Mouse (Mus musculus) E14TG2a.4 (cell line): ENCODE results near the gene Spryd3.
"Not testable (repeated sequence)": the region's sequence is repeated elsewhere in the genome, so short reads cannot be mapped to it uniquely, and the experiment has no call there.

ENCODE experiments used
- H3K27me3 ChIP-seq: 2 replicates; pipeline ENCODE4 v1.6.1; 2014; ENCODE audit warnings: low read length, control low read depth; ENCODE audit not compliant: insufficient read depth
- H3K36me3 ChIP-seq: 2 replicates; pipeline ENCODE4 v1.6.1; 2014; ENCODE audit warnings: low read length, control low read depth; ENCODE audit not compliant: insufficient read depth
- H3K4me1 ChIP-seq: replicated peaks from 2 replicates; pipeline ENCODE4 v1.6.1; 2014; ENCODE audit warnings: low read depth, low read length, control low read depth
- H3K4me3 ChIP-seq: replicated peaks from 2 replicates; pipeline ENCODE4 v1.5.1; 2014; ENCODE audit warnings: mild to moderate bottlenecking, low read length
- H3K9me3 ChIP-seq: 2 replicates; pipeline ENCODE4 v1.6.1; 2014; ENCODE audit warnings: low read length, control low read depth
- CTCF ChIP-seq: conservative IDR thresholded peaks from 2 replicates; pipeline ENCODE4 v1.5.1; 2014; ENCODE audit warnings: low read length
- NANOG ChIP-seq: IDR thresholded peaks from 2 replicates; pipeline ENCODE4 v1.6.1; 2014; ENCODE audit warnings: borderline replicate concordance, low read length, mixed read lengths
- POU5F1 ChIP-seq: IDR thresholded peaks from 2 replicates; pipeline ENCODE4 v1.6.1; 2014; ENCODE audit warnings: low read length, borderline replicate concordance

Spryd3 gene

GRCm38 (mm10) chr15:102173581-102173980 is 37.5 kb upstream of the Spryd3 start:
- no peak for TF ChIP-seq CTCF
- TF ChIP-seq NANOG = no peak
- no peak for TF ChIP-seq POU5F1
- no peak overlapping the region for H3K4me3 ChIP-seq
- no peaks in the 10 kb centered on the region for H3K9me3 ChIP-seq
- H3K4me1 ChIP-seq = peaks cover 39% of the 10 kb centered on the region
- H3K36me3 ChIP-seq = peaks cover 64% of the 10 kb centered on the region
- H3K27me3 ChIP-seq = no peaks in the 10 kb centered on the region

- H3K4me1 ChIP-seq = peaks cover 17% of the 10 kb centered on the region
- H3K4me3 ChIP-seq = no peak overlapping the region
- H3K27me3 ChIP-seq = no peaks in the 10 kb centered on the region
- TF ChIP-seq NANOG (no peak), CTCF (no peak), POU5F1 (no peak)
- no peaks in the 10 kb centered on the region for H3K9me3 ChIP-seq
- H3K36me3 ChIP-seq = peaks cover 23% of the 10 kb centered on the region
These were observed 33.0 kb upstream of the Spryd3 start for GRCm38 (mm10) chr15:102169064-102169463.

- peaks cover 2% of the 10 kb centered on the region; the same call in 1 of the 2 replicates for H3K27me3 ChIP-seq
- peaks cover 21% of the 10 kb centered on the region for H3K4me1 ChIP-seq
- no peak overlapping the region for H3K4me3 ChIP-seq
- TF ChIP-seq NANOG = no peak
- TF ChIP-seq CTCF = no peak
- no peak for TF ChIP-seq POU5F1
- H3K9me3 ChIP-seq = no peaks in the 10 kb centered on the region
- H3K36me3 ChIP-seq = peaks cover 17% of the 10 kb centered on the region
These were observed 31.6 kb upstream of the Spryd3 start for GRCm38 (mm10) chr15:102167620-102168021.

- TF ChIP-seq CTCF (no peak), NANOG (no peak), POU5F1 (no peak)
- no peak overlapping the region for H3K4me3 ChIP-seq
- no peaks in the 10 kb centered on the region for H3K9me3 ChIP-seq
- peaks cover 34% of the 10 kb centered on the region for H3K4me1 ChIP-seq
- peaks cover 4% of the 10 kb centered on the region for H3K27me3 ChIP-seq
- H3K36me3 ChIP-seq = peaks cover 4% of the 10 kb centered on the region
These were observed 29.6 kb upstream of the Spryd3 start for GRCm38 (mm10) chr15:102165468-102166100.

- TF ChIP-seq NANOG (no peak), CTCF (peak; percentile 54)
- no peaks in the 10 kb centered on the region for H3K36me3 ChIP-seq
- peaks cover 4% of the 10 kb centered on the region for H3K27me3 ChIP-seq
- no peaks in the 10 kb centered on the region for H3K9me3 ChIP-seq
- no peak overlapping the region for H3K4me3 ChIP-seq
- H3K4me1 ChIP-seq = peaks cover 41% of the 10 kb centered on the region
These were observed 28.1 kb upstream of the Spryd3 start for GRCm38 (mm10) chr15:102163900-102164693.

- Histone ChIP-seq H3K9me3 (no peaks in the 10 kb centered on the region), H3K27me3 (peaks cover 4% of the 10 kb centered on the region), H3K4me3 (peak overlapping the region; percentile 71), H3K36me3 (no peaks in the 10 kb centered on the region), H3K4me1 (peaks cover 67% of the 10 kb centered on the region)
- TF ChIP-seq CTCF (no peak), POU5F1 (no peak), NANOG (no peak)
These were observed 24.5 kb upstream of the Spryd3 start for GRCm38 (mm10) chr15:102160415-102161060.

- no peaks in the 10 kb centered on the region for H3K9me3 ChIP-seq
- peaks cover 71% of the 10 kb centered on the region for H3K4me1 ChIP-seq
- H3K4me3 ChIP-seq = peak overlapping the region; percentile 61
- peaks cover 2% of the 10 kb centered on the region; the same call in 1 of the 2 replicates for H3K27me3 ChIP-seq
- no peaks in the 10 kb centered on the region for H3K36me3 ChIP-seq
- TF ChIP-seq NANOG (no peak), POU5F1 (no peak), CTCF (no peak)
These were observed 20.8 kb upstream of the Spryd3 start for GRCm38 (mm10) chr15:102156836-102157235.

- H3K4me3 ChIP-seq, H3K9me3 ChIP-seq, H3K27me3 ChIP-seq, H3K36me3 ChIP-seq: not testable (repeated sequence)
- peak; percentile 52 for TF ChIP-seq CTCF
- peaks cover 67% of the 10 kb centered on the region for H3K4me1 ChIP-seq
These were observed 19.0 kb upstream of the Spryd3 start for GRCm38 (mm10) chr15:102155006-102155405.
